Mouse (Mus musculus): ENCODE measurements around the gene Tmem135. TPM values are rescaled to one million over a fixed set of nuclear protein-coding genes. Genes with fewer than 3 reads are reported as not detected.

The Tmem135 gene
- polyA plus RNA-seq, 1 experiment: 203 TPM

DNA sequence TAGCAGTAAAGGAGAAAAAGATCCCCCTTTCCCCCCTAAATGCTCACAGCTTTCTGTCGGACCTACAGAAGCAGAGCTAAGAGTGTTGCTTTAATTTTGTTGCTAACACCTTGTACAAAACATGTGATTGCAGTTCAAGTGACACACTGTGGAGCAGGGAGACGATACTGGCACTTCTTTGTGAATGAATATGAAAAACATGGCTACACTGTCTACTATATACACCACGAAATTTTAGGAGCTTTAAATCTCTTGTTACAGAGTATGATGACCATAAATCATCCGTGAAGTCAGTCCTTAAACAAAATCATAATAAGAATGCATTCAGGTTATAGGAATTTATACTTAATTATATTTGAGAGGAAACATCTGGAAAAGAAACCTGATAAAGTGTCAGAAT, 247.4 kb downstream of the Tmem135 start:
- 85% methylated on average over 4 of the region's 4 CpGs for WGBS
- no peaks in the 10 kb centered on the region for H3K27me3 ChIP-seq (ENCODE audit: control insufficient read depth, insufficient read depth, low read length)
- H3K4me1 ChIP-seq (ENCODE audit: control insufficient read depth, insufficient read depth, insufficient read length, low read length): no peaks in the 10 kb centered on the region
- no peak overlapping the region for H3K27ac ChIP-seq (ENCODE audit: insufficient read depth, low read depth, low read length)
- TF ChIP-seq CTCF (IDR thresholded peaks at IDR 0.05; ENCODE audit: extremely low read depth, insufficient read length, insufficient replicate concordance, low read depth, low read length) (no peak), POLR2A (IDR thresholded peaks at IDR 0.05; ENCODE audit: low read depth, low read length) (no peak)
- no peak overlapping the region for H3K4me3 ChIP-seq (ENCODE audit: low read depth, low read length)
- peaks cover 24% of the 10 kb centered on the region for H3K36me3 ChIP-seq (ENCODE audit: control insufficient read depth, insufficient read depth, low read length)

DNA sequence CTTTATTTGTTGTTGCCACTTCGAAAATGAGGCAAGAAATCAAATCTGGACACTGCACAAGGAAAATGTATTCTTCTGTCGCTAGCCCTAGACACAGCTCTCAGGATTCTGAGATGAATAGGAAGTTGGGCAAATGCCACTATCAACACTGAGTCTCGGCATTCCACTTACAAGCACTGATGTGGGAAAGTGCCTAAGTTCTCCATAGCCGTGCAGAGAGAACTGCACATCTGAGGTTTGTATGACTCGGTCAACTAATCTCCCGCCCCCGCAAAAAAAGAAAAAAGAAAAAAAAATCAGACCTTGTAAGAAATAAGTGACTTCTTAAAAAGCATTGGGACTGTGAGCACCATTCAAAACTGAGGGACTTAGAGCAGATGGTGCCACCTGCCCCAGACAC, 248.3 kb downstream of the Tmem135 start:
- 81% methylated on average over 7 of the region's 7 CpGs for WGBS
- Histone ChIP-seq H3K27me3 (ENCODE audit: control insufficient read depth, insufficient read depth, low read length) (no peaks in the 10 kb centered on the region), H3K4me1 (ENCODE audit: control insufficient read depth, insufficient read depth, insufficient read length, low read length) (no peaks in the 10 kb centered on the region), H3K36me3 (ENCODE audit: control insufficient read depth, insufficient read depth, low read length) (peaks cover 26% of the 10 kb centered on the region), H3K4me3 (ENCODE audit: low read depth, low read length) (no peak overlapping the region), H3K27ac (ENCODE audit: insufficient read depth, low read depth, low read length) (no peak overlapping the region)
- no peak for TF ChIP-seq POLR2A (IDR thresholded peaks at IDR 0.05; ENCODE audit: low read depth, low read length)
- TF ChIP-seq CTCF (IDR thresholded peaks at IDR 0.05; ENCODE audit: extremely low read depth, insufficient read length, insufficient replicate concordance, low read depth, low read length): no peak

DNA sequence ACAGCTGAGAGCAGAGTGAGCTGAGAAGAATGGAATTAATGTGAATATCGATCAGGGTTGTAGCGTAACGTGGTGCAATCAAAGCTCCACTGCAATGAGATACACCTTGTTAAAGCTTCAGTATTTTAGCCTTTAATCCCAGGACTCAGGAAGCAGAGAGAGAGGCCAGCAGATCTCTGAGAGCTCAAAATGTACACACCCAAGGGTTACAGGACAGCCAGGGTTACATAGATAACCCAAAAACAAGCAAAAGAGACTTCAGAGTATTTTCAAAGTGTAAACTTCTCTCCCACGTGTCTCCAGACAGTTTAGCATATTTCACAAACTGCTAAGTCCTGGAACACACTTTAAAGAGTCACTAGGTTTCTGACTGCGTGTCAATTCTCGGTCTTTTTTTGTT, 248.8 kb downstream of the Tmem135 start:
- H3K4me1 ChIP-seq (ENCODE audit: control insufficient read depth, insufficient read depth, insufficient read length, low read length): no peaks in the 10 kb centered on the region
- 80% methylated on average over 6 of the region's 6 CpGs for WGBS
- H3K4me3 ChIP-seq (ENCODE audit: low read depth, low read length): no peak overlapping the region
- peaks cover 26% of the 10 kb centered on the region for H3K36me3 ChIP-seq (ENCODE audit: control insufficient read depth, insufficient read depth, low read length)
- TF ChIP-seq POLR2A (IDR thresholded peaks at IDR 0.05; ENCODE audit: low read depth, low read length) (no peak), CTCF (IDR thresholded peaks at IDR 0.05; ENCODE audit: extremely low read depth, insufficient read length, insufficient replicate concordance, low read depth, low read length) (no peak)
- H3K27me3 ChIP-seq (ENCODE audit: control insufficient read depth, insufficient read depth, low read length): no peaks in the 10 kb centered on the region
- no peak overlapping the region for H3K27ac ChIP-seq (ENCODE audit: insufficient read depth, low read depth, low read length)

DNA sequence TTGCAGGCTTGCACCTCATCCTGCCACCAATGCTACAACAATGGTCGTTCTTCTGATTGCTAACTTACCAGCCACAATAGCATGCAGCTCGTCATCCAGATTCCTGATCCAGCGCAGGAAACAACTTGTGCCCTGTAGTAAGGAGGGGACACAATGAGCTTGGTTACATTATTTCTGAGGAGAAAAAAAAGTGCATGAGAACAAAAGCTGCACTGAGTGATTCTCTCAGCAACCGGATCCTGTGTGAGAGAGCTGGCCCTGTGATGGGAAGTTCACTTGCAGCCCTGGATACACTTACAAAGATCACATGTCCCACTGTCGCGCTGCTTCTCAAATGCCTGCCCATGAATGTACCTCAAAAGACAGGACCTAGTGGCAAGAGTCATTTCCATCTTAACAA, 252.7 kb downstream of the Tmem135 start:
- Histone ChIP-seq H3K27me3 (ENCODE audit: control insufficient read depth, insufficient read depth, low read length) (no peaks in the 10 kb centered on the region), H3K4me1 (ENCODE audit: control insufficient read depth, insufficient read depth, insufficient read length, low read length) (no peaks in the 10 kb centered on the region), H3K36me3 (ENCODE audit: control insufficient read depth, insufficient read depth, low read length) (peaks cover 18% of the 10 kb centered on the region), H3K4me3 (ENCODE audit: low read depth, low read length) (no peak overlapping the region), H3K27ac (ENCODE audit: insufficient read depth, low read depth, low read length) (no peak overlapping the region)
- TF ChIP-seq POLR2A (IDR thresholded peaks at IDR 0.05; ENCODE audit: low read depth, low read length) (no peak), CTCF (IDR thresholded peaks at IDR 0.05; ENCODE audit: extremely low read depth, insufficient read length, insufficient replicate concordance, low read depth, low read length) (no peak)
- WGBS: 91% methylated on average over 6 of the region's 6 CpGs

DNA sequence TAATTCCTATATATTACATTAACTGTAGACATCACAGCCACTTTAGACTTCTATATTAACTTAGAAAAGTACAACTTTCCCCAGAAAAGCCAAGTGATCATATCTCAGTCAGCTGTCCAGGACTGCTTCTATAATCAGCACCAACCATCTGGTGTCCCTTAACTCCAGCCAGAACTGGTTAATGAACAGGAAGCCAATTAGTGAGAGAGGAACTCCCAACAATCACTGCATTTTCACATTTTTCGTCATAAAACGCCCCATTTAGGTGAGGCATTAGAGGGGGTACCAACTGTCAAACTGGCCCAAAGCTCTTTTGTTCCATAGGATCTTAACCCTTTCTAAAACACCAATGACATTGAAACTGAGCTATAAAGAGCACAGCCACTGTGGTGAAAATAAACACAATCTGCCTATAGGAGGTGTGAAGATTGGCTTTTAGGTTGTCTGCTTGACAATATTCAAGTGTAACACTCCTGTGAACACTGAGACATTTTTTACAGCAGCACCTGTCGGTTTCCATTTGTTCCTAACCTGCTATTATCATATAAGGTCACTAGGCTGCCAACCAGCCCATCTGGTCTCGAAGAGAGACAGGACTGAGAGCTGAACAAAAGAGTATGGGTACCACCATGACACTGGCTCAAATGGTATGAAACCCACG, 263.3 kb downstream of the Tmem135 start:
- Histone ChIP-seq H3K27me3 (ENCODE audit: control insufficient read depth, insufficient read depth, low read length) (no peaks in the 10 kb centered on the region), H3K36me3 (ENCODE audit: control insufficient read depth, insufficient read depth, low read length) (peaks cover 24% of the 10 kb centered on the region), H3K27ac (ENCODE audit: insufficient read depth, low read depth, low read length) (no peak overlapping the region), H3K4me1 (ENCODE audit: control insufficient read depth, insufficient read depth, insufficient read length, low read length) (no peaks in the 10 kb centered on the region), H3K4me3 (ENCODE audit: low read depth, low read length) (no peak overlapping the region)
- 90% methylated on average over 5 of the region's 5 CpGs for WGBS
- no peak for TF ChIP-seq CTCF (IDR thresholded peaks at IDR 0.05; ENCODE audit: extremely low read depth, insufficient read length, insufficient replicate concordance, low read depth, low read length)
- TF ChIP-seq POLR2A (IDR thresholded peaks at IDR 0.05; ENCODE audit: low read depth, low read length): no peak

DNA sequence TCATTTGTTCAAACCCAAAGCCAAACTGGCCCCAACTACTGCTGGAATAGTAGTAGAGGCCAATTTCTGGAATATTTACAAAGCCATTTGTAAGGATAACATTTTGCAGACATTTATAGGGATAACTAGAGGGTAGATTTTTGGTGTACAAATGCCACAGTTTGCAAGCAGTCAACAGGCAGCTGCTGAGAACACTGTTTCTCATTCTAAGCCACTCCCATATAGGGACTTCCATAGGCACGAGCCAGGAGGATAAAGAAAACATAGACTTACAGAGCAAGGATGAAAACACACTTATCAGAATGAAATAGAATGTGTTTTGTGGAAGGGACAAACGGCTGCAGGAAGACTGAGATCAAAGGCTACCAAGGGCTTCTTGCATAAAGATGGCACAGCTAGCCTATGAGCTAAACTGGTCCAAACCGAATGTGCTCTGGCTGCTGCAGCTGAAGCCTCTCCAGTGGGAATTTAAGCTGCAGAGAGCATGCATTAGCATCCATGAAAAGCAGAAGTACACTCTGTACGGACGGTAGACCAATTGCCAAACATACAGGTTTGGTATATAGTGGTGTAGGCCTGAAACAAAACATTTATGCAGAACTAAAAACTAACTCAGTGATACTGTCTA, 269.0 kb downstream of the Tmem135 start:
- Histone ChIP-seq H3K27ac (ENCODE audit: insufficient read depth, low read depth, low read length) (no peak overlapping the region), H3K4me1 (ENCODE audit: control insufficient read depth, insufficient read depth, insufficient read length, low read length) (no peaks in the 10 kb centered on the region), H3K27me3 (ENCODE audit: control insufficient read depth, insufficient read depth, low read length) (no peaks in the 10 kb centered on the region), H3K36me3 (ENCODE audit: control insufficient read depth, insufficient read depth, low read length) (peaks cover 6% of the 10 kb centered on the region), H3K4me3 (ENCODE audit: low read depth, low read length) (no peak overlapping the region)
- TF ChIP-seq CTCF (IDR thresholded peaks at IDR 0.05; ENCODE audit: extremely low read depth, insufficient read length, insufficient replicate concordance, low read depth, low read length) (no peak), POLR2A (IDR thresholded peaks at IDR 0.05; ENCODE audit: low read depth, low read length) (no peak)
- WGBS: 71% methylated on average over 5 of the region's 5 CpGs

DNA sequence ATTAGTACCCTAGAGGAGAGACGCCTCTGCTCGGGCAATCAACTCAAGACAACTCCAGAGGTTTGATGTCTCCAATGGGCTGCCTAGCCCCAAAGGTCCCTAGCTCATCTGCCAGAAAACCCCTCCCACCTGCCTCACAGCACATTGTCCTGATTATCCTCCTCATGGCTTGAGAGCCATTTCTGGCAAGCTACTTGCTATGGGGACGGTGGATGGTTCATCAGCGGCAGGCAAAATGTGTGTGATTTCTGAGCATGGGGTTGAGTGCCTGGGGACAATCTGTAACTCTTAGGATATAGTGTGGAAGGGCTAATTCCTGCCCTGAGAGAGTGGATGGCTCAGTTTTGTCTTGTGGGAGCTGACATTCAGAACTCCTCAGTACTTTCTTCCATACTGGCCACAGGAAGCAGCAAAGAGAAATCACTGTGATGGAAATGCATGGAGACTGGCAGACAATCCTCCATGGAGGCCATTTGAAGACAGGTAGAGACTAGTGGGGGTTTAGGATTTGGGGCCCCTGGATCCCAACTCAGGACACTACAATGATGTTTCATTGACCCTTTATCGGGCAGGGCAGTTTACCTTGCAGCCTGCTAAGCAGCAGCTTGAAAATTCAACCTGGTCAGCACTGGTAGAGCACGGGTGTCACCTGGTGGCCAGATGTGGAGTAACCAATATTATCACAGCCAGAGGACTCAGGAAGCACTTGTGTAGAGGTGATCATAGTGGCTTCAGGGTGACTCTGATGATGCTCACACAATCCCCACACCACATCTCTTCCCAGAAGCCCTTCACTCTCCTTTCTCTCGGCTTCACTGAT, 277.7 kb downstream of the Tmem135 start:
- no peaks in the 10 kb centered on the region for H3K27me3 ChIP-seq (ENCODE audit: control insufficient read depth, insufficient read depth, low read length)
- WGBS: 57% methylated on average over 7 of the region's 7 CpGs
- no peaks in the 10 kb centered on the region for H3K4me1 ChIP-seq (ENCODE audit: control insufficient read depth, insufficient read depth, insufficient read length, low read length)
- no peak overlapping the region for H3K4me3 ChIP-seq (ENCODE audit: low read depth, low read length)
- H3K27ac ChIP-seq (ENCODE audit: insufficient read depth, low read depth, low read length): no peak overlapping the region
- no peaks in the 10 kb centered on the region for H3K36me3 ChIP-seq (ENCODE audit: control insufficient read depth, insufficient read depth, low read length)
- TF ChIP-seq POLR2A (IDR thresholded peaks at IDR 0.05; ENCODE audit: low read depth, low read length) (no peak), CTCF (IDR thresholded peaks at IDR 0.05; ENCODE audit: extremely low read depth, insufficient read length, insufficient replicate concordance, low read depth, low read length) (peak; percentile 78; the same call in 1 of the 2 replicates)

All from small intestine, adult 2 months (tissue).